Mouse (Mus musculus) left cerebral cortex, adult 2 months (tissue): ENCODE measurements at regions not wholly inside any gene's neighbourhood (a gene's known extent, or its start where the extent isn't known, plus 50 kb on each side); places are given as distances from the start of the nearest gene placed in this dataset.

Experiments
- DNase-seq, 2 experiments: peaks; one replicate each; pipeline ENCODE4 v3.0.0; 2021 to 2022; ENCODE audit warnings: low spot score in 2 of 2, mixed read lengths in 1 of 2; ENCODE audit errors: extremely low spot score in 1 of 2
- H3K27ac ChIP-seq: fragments of 200-600 bp; 2 replicates; pipeline ENCODE4 v1.8.1; 2022
- H3K4me3 ChIP-seq: fragments of 200-600 bp; 2 replicates; pipeline ENCODE4 v1.8.1; 2022
- CTCF ChIP-seq: fragments of 200-600 bp; IDR thresholded peaks from 2 replicates; pipeline ENCODE4 v1.8.1; 2022; ENCODE audit warnings: antibody characterized with exemption, mild to moderate bottlenecking, moderate library complexity
- intact Hi-C: fragments of 180-260 bp; cut with DNase I; formaldehyde crosslinking; loops from one replicate; pipeline ENCODE4 v1.15.1; 2025

DNA sequence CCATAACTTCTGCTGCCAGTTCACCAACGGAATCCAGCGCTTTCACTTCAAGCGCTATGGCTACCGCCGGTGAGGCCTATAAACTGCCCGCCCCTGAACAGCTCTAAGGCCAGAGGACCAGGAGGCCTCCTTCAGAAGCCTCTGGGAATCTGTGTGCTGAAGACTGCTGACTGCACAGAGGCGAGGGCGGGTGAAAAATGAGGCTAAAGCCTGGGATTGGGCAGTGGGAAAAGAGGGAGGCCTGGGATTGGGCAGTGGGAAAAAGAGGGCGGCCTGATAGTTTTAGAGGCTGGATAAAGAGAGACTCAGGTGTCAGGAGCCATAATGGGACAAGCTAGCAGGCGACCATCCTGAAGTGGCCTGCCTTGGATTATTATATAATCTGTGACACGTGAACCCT, 80.8 kb downstream of the Plekhb2 start:
- DNase-seq = no peak
- intact Hi-C loops = no loop called here
- no peak for TF ChIP-seq CTCF
- Histone ChIP-seq H3K27ac (no peak overlapping the region), H3K4me3 (no peak overlapping the region)

DNA sequence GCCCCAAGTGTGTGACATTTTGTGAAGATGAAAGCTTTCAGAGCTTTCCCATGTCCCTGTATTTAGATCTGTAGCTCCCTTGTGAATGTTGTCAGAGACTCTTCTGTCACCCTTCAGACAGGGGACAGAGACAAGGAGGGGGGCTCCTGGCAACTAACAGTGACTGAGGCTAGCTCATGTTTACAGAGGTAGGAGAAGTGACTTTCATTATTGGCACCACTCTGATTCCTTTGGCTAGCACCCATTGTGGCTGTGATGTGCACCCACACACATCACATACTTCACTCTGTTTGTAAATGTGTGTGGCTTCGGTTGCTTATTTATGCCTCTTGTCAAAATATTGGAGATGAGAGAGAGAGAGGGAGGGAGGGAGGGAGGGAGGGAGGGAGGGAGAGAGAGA, 93.4 kb downstream of the Plekhb2 start:
- DNase-seq = no peak

DNA sequence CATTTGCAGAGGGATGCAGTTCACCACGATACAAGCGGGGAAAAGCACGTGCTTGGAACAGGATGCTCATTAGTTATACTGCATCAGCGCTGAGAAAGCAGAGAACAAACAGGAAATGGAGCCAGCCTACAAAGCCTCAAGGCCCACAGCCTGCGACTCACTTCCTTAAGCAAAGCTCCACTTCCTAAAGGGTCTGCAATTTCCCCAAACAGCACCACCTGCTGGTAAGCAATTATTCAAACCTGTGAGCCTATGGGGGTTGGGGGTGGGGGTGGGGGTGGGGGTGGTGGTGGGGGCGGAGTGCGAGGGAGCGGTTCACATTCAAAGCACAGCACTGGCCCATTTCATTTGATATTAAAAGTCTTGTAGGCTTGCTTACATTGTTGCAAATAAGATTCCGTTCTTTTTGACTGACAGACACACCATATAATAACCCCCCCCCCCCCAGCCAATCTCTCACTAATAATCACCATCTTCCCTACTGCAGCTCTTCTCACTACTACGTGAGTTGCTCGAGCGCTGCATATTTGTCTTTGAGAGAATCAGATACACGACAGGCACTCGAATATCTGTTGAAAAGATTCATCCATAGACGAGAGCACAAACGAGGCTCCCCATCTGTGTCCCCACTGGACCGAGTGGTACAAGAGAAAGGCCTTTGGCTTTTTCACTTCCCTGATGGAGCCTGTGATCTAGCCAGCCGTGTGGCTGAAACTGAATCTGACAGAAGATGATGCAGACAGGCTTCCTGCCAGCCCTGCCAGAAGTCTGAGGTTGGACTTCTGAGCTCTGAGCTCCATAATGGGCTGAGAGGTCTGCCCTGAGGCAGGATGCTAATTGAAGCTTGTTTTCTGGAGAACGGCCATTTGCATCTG, 112.1 kb downstream of the Plekhb2 start:
- H3K27ac ChIP-seq = no peak overlapping the region
- DNase-seq = no peak

More for the DNA sequence above, 93.4 kb downstream of the Plekhb2 start:
- intact Hi-C loops = no loop called here
- TF ChIP-seq CTCF = no peak
- no peak overlapping the region for H3K27ac ChIP-seq
- H3K4me3 ChIP-seq = no peak overlapping the region

GRCm38 (mm10) chr1:34962508-34962885, 112.7 kb downstream of the Plekhb2 start:
- no peak overlapping the region for H3K4me3 ChIP-seq
- no peak for TF ChIP-seq CTCF
- intact Hi-C loops = no loop called here
- no peak for DNase-seq
- H3K27ac ChIP-seq = no peak overlapping the region

More for the DNA sequence above, 112.1 kb downstream of the Plekhb2 start:
- no peak for TF ChIP-seq CTCF
- intact Hi-C loops = no loop called here
- no peak overlapping the region for H3K4me3 ChIP-seq

DNA sequence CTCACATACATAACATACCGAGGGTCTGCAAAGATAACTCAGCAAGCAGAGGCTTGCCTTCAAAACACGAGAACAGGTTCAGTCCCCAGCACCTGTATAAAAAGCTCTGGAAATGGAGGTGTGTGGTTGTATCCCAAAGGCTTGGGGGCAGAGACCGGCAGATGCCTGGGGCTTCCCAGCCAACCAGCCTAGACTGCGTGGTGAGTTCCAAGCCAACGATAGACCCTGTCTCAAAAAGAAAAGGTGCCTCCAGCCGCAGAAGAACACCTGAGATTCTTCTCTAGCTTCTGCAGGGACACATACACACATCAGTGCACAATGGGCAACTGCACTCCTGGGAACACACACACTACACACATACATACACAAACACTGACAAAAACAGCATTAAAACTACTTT, 125.0 kb downstream of the Plekhb2 start:
- Histone ChIP-seq H3K4me3 (no peak overlapping the region), H3K27ac (no peak overlapping the region)
- no peak for TF ChIP-seq CTCF
- no peak for DNase-seq
- intact Hi-C loops = no loop called here

DNA sequence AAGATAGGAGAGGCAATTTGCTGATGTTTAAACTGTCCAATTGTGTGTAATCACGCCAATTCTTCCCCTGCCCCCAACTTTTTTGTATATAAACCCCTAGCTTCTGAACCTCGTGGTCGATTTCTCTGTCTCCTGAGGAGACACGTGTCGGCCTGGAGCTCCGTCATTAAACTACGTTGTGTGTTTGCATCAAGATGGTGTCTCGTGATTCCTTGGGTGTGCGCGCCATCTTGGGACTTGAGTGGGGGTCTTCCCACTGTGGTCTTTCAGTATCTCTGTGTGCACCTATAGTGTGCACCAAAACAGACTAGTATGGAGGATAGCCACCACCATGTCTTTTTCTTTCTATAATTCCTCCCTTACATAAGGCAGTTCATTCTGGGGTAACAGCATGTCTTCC, 128.4 kb downstream of the Plekhb2 start:
- H3K27ac ChIP-seq = no peak overlapping the region
- intact Hi-C loops = no loop called here
- DNase-seq = no peak
- no peak for TF ChIP-seq CTCF
- no peak overlapping the region for H3K4me3 ChIP-seq

DNA sequence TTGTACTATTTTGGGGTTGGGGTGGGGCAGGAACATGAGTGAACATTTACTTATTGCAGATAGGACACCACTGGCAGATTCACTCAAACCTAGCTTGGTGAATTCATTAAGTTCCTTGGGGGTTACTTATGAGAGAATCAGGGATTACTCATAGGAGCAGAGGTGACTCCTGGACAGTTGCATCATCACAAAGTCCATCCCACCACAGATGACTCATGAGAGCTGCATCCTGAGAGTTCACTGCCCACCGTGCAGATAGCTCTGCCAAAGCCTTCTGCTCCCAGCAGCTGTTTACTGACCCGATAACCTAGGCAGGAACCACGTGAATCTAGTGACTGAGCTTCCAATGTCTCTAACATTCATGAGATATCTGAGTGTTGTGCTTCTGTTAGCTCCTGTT, 129.6 kb downstream of the Plekhb2 start:
- intact Hi-C loops = no loop called here
- H3K27ac ChIP-seq = no peak overlapping the region
- no peak for TF ChIP-seq CTCF
- DNase-seq = no peak
- H3K4me3 ChIP-seq = no peak overlapping the region

DNA sequence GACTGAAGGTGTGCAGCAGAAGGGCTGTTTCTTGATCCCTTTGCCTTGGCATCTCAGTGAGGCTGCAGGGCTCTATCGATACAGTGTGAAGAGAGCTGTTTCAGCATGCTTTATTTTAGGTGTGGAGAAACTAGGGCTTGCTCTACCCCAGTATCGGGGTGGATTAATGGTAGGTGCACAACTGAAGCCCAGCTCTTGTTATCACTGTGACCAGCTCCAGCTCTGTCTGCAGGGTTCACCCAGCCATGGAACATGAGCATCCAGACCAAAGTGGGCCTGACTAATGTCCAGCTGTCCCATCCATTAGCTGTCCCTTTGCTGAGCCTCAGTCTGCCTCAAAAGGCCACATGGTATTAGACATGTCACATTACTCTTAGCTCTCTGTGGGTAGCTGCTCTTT, 132.2 kb downstream of the Plekhb2 start:
- TF ChIP-seq CTCF = no peak
- H3K4me3 ChIP-seq = no peak overlapping the region
- H3K27ac ChIP-seq = no peak overlapping the region
- DNase-seq = no peak
- intact Hi-C loops = no loop called here

- no peak overlapping the region for H3K4me3 ChIP-seq
- TF ChIP-seq CTCF = no peak
- no peak for DNase-seq
- no peak overlapping the region for H3K27ac ChIP-seq
- intact Hi-C loops = no loop called here
Observed at GRCm38 (mm10) chr1:34982966-34983365, 133.2 kb downstream of the Plekhb2 start.

- intact Hi-C loops = loop anchor here (5.0 kb wide), 1 partner anchor 1145 kb away; no protein-coding TSS in a partner anchor
- Histone ChIP-seq H3K4me3 (no peak overlapping the region), H3K27ac (no peak overlapping the region)
- no peak for TF ChIP-seq CTCF
- no peak for DNase-seq
Observed at GRCm38 (mm10) chr1:34986861-34987260, 137.1 kb downstream of the Plekhb2 start.

DNA sequence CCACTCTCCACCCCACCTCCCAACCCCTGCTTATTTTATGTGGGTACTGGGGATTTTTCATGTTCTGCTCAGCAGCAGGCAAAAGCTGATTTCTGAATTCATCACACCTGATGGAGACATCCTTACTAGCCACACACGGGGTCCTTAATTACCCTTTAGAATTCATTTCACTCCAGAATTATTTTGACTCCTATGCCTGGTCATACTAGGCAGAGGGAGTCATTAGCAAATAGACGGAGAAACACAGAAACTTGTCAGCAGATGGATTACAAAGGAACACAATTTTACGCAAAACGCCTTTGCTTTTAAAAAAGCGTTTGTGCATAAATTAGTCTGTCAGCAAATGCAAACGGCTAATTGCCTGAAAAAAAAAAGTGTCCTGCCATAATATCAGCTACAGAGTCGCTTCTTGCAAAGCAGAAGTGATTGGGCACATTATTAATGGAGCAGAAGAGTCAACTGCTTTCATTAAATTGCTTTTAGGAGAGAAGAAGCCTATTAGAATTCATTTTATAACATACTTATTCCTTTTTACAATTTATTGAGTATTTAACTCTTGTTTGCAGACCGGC, 138.0 kb downstream of the Plekhb2 start:
- no peak for TF ChIP-seq CTCF
- intact Hi-C loops = loop anchor here (5.0 kb wide), 1 partner anchor 1145 kb away; no protein-coding TSS in a partner anchor
- H3K27ac ChIP-seq = no peak overlapping the region
- H3K4me3 ChIP-seq = no peak overlapping the region
- no peak for DNase-seq

DNA sequence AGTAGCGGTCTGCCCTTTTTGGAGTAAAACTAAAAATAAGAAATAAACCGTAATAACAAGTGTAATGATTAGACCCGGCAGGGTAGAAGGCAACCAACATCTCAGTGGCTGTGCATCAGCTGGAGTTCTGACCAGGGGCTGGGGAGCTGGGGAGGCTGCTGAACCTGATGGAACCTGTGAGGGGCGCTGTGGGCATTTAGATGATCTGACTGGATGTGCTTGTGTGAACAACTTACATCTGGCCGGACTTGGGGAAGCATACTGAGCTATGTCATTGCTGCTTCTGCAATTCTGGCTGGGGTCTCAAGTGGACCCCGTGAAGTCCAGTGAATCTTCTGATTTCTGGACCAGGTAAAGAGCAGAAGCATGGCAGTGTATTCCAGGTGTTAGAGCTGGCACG, 138.4 kb downstream of the Plekhb2 start:
- no peak overlapping the region for H3K4me3 ChIP-seq
- DNase-seq = peak in 1 of 2 experiments; percentile 16
- peak; percentile 21 for TF ChIP-seq CTCF
- no peak overlapping the region for H3K27ac ChIP-seq
- intact Hi-C loops = loop anchor here (5.0 kb wide), 1 partner anchor 1144 kb away; no protein-coding TSS in a partner anchor
